Comparison of ENCODE assay signal across 8 mouse cellular contexts in the genomic region with DNA sequence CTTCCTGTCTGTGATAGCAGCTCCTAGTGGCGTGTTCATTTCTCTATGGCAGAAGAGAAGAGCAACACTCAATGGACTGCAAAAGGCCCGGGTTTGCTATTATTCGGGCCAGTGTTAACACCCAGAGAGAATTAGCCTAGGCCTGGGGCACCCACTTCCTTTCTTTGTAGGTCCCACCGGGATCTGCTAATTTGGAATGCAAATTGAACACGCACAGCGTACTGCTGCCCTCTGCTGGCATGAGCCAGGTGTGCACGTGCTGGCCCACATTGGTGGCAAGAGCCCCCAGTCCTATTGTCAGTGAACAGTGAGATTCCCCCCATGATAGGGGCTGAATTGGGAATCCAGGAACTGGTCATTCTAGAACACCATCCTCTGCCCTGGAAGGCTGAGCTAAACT.
DNase-seq lines count a peak whose midpoint lies in the region; ATAC-seq and TF ChIP-seq lines count a peak whose summit lies in the region.

No protein-coding gene starts in this region.

- no peak for ATAC-seq in cerebellum, adult (ENCODE audit: insufficient number of reproducible peaks, low FRiP score, low TSS enrichment)
- ATAC-seq in embryonic facial prominence, embryonic 14.5 days (ENCODE audit: low read depth), result peak; percentile 53; the same call in 1 of the 2 replicates
- no peak for ATAC-seq in heart, embryonic 11.5 days (replicated peaks; ENCODE audit: insufficient number of reproducible peaks, low FRiP score, low TSS enrichment)
- no peak; the same call in 1 of the 2 replicates for ATAC-seq in kidney, postnatal 0 days (replicated peaks; ENCODE audit: low FRiP score, low read depth)
- ATAC-seq in liver, embryonic 11.5 days (replicated peaks; ENCODE audit: low FRiP score), result no peak
- ATAC-seq in stomach, embryonic 14.5 days (ENCODE audit: insufficient number of reproducible peaks, insufficient read depth, low FRiP score, low read depth), result no peak

- DNase-seq in cerebellum, adult 11 months, result peak; percentile 65
- peak; percentile 77 for DNase-seq in embryonic facial prominence, embryonic 14.5 days (ENCODE audit: low spot score)
- DNase-seq in kidney, postnatal 0 days (ENCODE audit: low spot score), result peak; percentile 73
- DNase-seq in liver, embryonic 11.5 days (ENCODE audit: low spot score), result peak; percentile 74
- DNase-seq in natural killer cell, adult 2 months (ENCODE audit: low spot score in 2 of 2), result peak; percentile 9 to 74

- H3K4me2 ChIP-seq in embryonic facial prominence, embryonic 14.5 days (ENCODE audit: low read depth, low read length), result peak overlapping the region; percentile 42
- peak overlapping the region; percentile 56 for H3K4me2 ChIP-seq in heart, embryonic 11.5 days
- H3K4me2 ChIP-seq in kidney, postnatal 0 days (ENCODE audit: low read length), result peak overlapping the region; percentile 47
- H3K4me2 ChIP-seq in liver, embryonic 11.5 days, result peak overlapping the region; percentile 49
- peak overlapping the region; percentile 34; the same call in 1 of the 2 replicates for H3K4me2 ChIP-seq in stomach, embryonic 14.5 days (replicated peaks; ENCODE audit: low read depth, low read length)

- peaks cover 9% of the 10 kb centered on the region for H3K4me1 ChIP-seq in embryonic facial prominence, embryonic 14.5 days (ENCODE audit: control insufficient read depth, insufficient read depth, low read length)
- H3K4me1 ChIP-seq in heart, embryonic 11.5 days (ENCODE audit: control insufficient read depth, insufficient read depth, low read length), result no peaks in the 10 kb centered on the region
- H3K4me1 ChIP-seq in kidney, postnatal 0 days (replicated peaks; ENCODE audit: insufficient read depth, low read length), result no peaks in the 10 kb centered on the region
- no peaks in the 10 kb centered on the region for H3K4me1 ChIP-seq in liver, embryonic 11.5 days (replicated peaks; ENCODE audit: control insufficient read depth, insufficient read depth, low read length)
- no peaks in the 10 kb centered on the region for H3K4me1 ChIP-seq in stomach, embryonic 14.5 days (ENCODE audit: control insufficient read depth, insufficient read depth, low read length)

- 0 out of 2 replicates have a peak, but pooled peaks cover 7% of the 10 kb centered on the region for H3K36me3 ChIP-seq in embryonic facial prominence, embryonic 14.5 days (ENCODE audit: control insufficient read depth, insufficient read depth, low read length)
- no peaks in the 10 kb centered on the region for H3K36me3 ChIP-seq in heart, embryonic 11.5 days (ENCODE audit: control insufficient read depth, insufficient read depth, low read length)
- H3K36me3 ChIP-seq in kidney, postnatal 0 days (ENCODE audit: insufficient read depth, low read length), result no peaks in the 10 kb centered on the region
- no peaks in the 10 kb centered on the region for H3K36me3 ChIP-seq in liver, embryonic 11.5 days (ENCODE audit: control insufficient read depth, insufficient read depth, low read length)
- no peaks in the 10 kb centered on the region for H3K36me3 ChIP-seq in stomach, embryonic 14.5 days (ENCODE audit: control insufficient read depth, insufficient read depth, low read length)

- no peak overlapping the region for H3K27ac ChIP-seq in embryonic facial prominence, embryonic 14.5 days (replicated peaks; ENCODE audit: low read depth, low read length)
- H3K27ac ChIP-seq in heart, embryonic 11.5 days (ENCODE audit: low read depth, low read length), result no peak overlapping the region
- no peak overlapping the region for H3K27ac ChIP-seq in kidney, postnatal 0 days
- no peak overlapping the region for H3K27ac ChIP-seq in liver, embryonic 11.5 days (ENCODE audit: low read depth, low read length)
- H3K27ac ChIP-seq in stomach, embryonic 14.5 days (ENCODE audit: low read length), result no peak overlapping the region

- peak; percentile 93 for TF ChIP-seq CTCF in kidney, postnatal 0 days (IDR thresholded peaks at IDR 0.05; ENCODE audit: low read depth)

- WGBS in embryonic facial prominence, embryonic 14.5 days, result 9% methylated on average over 7 of the region's 7 CpGs
- 6% methylated on average over 7 of the region's 7 CpGs for WGBS in heart, embryonic 11.5 days (ENCODE audit: insufficient replicate concordance)
- 4% methylated on average over 7 of the region's 7 CpGs for WGBS in kidney, postnatal 0 days
- WGBS in liver, embryonic 11.5 days, result 6% methylated on average over 7 of the region's 7 CpGs
- WGBS in stomach, embryonic 14.5 days, result 7% methylated on average over 7 of the region's 7 CpGs

- peaks cover 4% of the 10 kb centered on the region for H3K9me3 ChIP-seq in embryonic facial prominence, embryonic 14.5 days (ENCODE audit: control insufficient read depth, low read length)
- H3K9me3 ChIP-seq in heart, embryonic 11.5 days (replicated peaks; ENCODE audit: control insufficient read depth, low read length), result no peaks in the 10 kb centered on the region
- no peaks in the 10 kb centered on the region for H3K9me3 ChIP-seq in kidney, postnatal 0 days (replicated peaks; ENCODE audit: low read length)
- no peaks in the 10 kb centered on the region for H3K9me3 ChIP-seq in liver, embryonic 11.5 days (ENCODE audit: control insufficient read depth, low read length)
- no peaks in the 10 kb centered on the region for H3K9me3 ChIP-seq in stomach, embryonic 14.5 days (ENCODE audit: control insufficient read depth, low read depth, low read length)

- no peak overlapping the region for H3K9ac ChIP-seq in embryonic facial prominence, embryonic 14.5 days (ENCODE audit: low read depth, low read length)
- no peak overlapping the region for H3K9ac ChIP-seq in heart, embryonic 11.5 days (ENCODE audit: low read depth, low read length)
- no peak overlapping the region for H3K9ac ChIP-seq in kidney, postnatal 0 days (ENCODE audit: low read depth, low read length)
- H3K9ac ChIP-seq in liver, embryonic 11.5 days (ENCODE audit: low read depth, low read length), result no peak overlapping the region
- H3K9ac ChIP-seq in stomach, embryonic 14.5 days (replicated peaks; ENCODE audit: low read depth, low read length), result no peak overlapping the region

- H3K27me3 ChIP-seq in embryonic facial prominence, embryonic 14.5 days (replicated peaks; ENCODE audit: control insufficient read depth, insufficient read depth, low read length), result no peaks in the 10 kb centered on the region
- H3K27me3 ChIP-seq in heart, embryonic 11.5 days (ENCODE audit: control insufficient read depth, insufficient read depth, low read length), result no peaks in the 10 kb centered on the region
- H3K27me3 ChIP-seq in kidney, postnatal 0 days (ENCODE audit: insufficient read depth, low read length), result no peaks in the 10 kb centered on the region
- H3K27me3 ChIP-seq in liver, embryonic 11.5 days (replicated peaks; ENCODE audit: control insufficient read depth, insufficient read depth, low read length), result no peaks in the 10 kb centered on the region; the same call in 1 of the 2 replicates
- H3K27me3 ChIP-seq in stomach, embryonic 14.5 days (ENCODE audit: control insufficient read depth, insufficient read depth, low read length), result 0 out of 2 replicates have a peak, but pooled peaks cover 3% of the 10 kb centered on the region

- H3K4me3 ChIP-seq in embryonic facial prominence, embryonic 14.5 days (ENCODE audit: low read depth, low read length), result peak overlapping the region; percentile 17; the same call in 1 of the 2 replicates
- 0 out of 2 replicates have a peak overlapping the region, but pooled peaks have one; percentile 6 for H3K4me3 ChIP-seq in heart, embryonic 11.5 days (ENCODE audit: low read depth, low read length)
- H3K4me3 ChIP-seq in kidney, postnatal 0 days (replicated peaks; ENCODE audit: low read depth, low read length), result no peak overlapping the region
- H3K4me3 ChIP-seq in liver, embryonic 11.5 days (ENCODE audit: low read depth, low read length), result no peak overlapping the region
- H3K4me3 ChIP-seq in stomach, embryonic 14.5 days (ENCODE audit: low read depth, low read length), result no peak overlapping the region

Comparison
In these comparisons a context has a peak if more than half of its experiments do, and no peak if none do; other contexts are left out.
1. H3K4me3 ChIP-seq: peak in embryonic facial prominence, embryonic 14.5 days (single experiment) and heart, embryonic 11.5 days (single experiment); none in kidney, postnatal 0 days (single experiment), liver, embryonic 11.5 days (single experiment) and stomach, embryonic 14.5 days (single experiment).
2. Peak in every context shown above with its lines, with median percentiles within 50 percentile points of each other: DNase-seq and H3K4me2 ChIP-seq.